Mouse (Mus musculus) limb, embryonic 14.5 days (tissue): ENCODE data around the gene Fam114a2. TPM values are rescaled to one million over a fixed set of nuclear protein-coding genes. Genes with fewer than 3 reads are reported as not detected.
A peak's percentile ranks its signal among the peaks of the same experiment; 100 is the strongest.
"Not testable (repeated sequence)": the region's sequence is repeated elsewhere in the genome, so short reads cannot be mapped to it uniquely, and the experiment has no call there.

Experiments used
- ATAC-seq: fragments of 200-750 bp; cut with Nextera tagmentation; 2 replicates; pipeline ENCODE4 v1.8.0; 2017; ENCODE audit warnings: low read depth, moderate number of reproducible peaks, moderate TSS enrichment; ENCODE audit not compliant: low FRiP score
- DNase-seq: peaks from one replicate; pipeline ENCODE4 v3.0.0-alpha.2; 2015; ENCODE audit warnings: low spot score
- H3K27ac ChIP-seq: fragments of 300-500 bp; sonication (generic); replicated peaks from 2 replicates; pipeline ENCODE4 v1.5.1; 2014; ENCODE audit warnings: low read depth, mild to moderate bottlenecking, low read length, moderate library complexity, mixed read lengths
- H3K27me3 ChIP-seq: fragments of 300-500 bp; sonication (generic); 2 replicates; pipeline ENCODE4 v1.6.1; 2014; ENCODE audit warnings: low read length, mixed read lengths; ENCODE audit not compliant: control insufficient read depth, insufficient read depth
- H3K36me3 ChIP-seq: fragments of 300-500 bp; sonication (generic); 2 replicates; pipeline ENCODE4 v1.6.1; 2014; ENCODE audit warnings: mild to moderate bottlenecking, low read length, moderate library complexity, mixed read lengths; ENCODE audit not compliant: control insufficient read depth, insufficient read depth
- H3K4me1 ChIP-seq: fragments of 300-500 bp; sonication (generic); 2 replicates; pipeline ENCODE4 v1.6.1; 2014; ENCODE audit warnings: antibody characterized with exemption, low read length, mixed read lengths; ENCODE audit not compliant: control insufficient read depth, insufficient read depth
- H3K4me2 ChIP-seq: fragments of 300-500 bp; sonication (generic); replicated peaks from 2 replicates; pipeline ENCODE4 v1.6.1; 2014; ENCODE audit warnings: low read depth, mild to moderate bottlenecking, low read length, moderate library complexity; ENCODE audit not compliant: severe bottlenecking
- H3K4me3 ChIP-seq: fragments of 300-500 bp; sonication (generic); replicated peaks from 2 replicates; pipeline ENCODE4 v1.5.1; 2014; ENCODE audit warnings: low read length
- H3K9ac ChIP-seq: fragments of 300-500 bp; sonication (generic); 2 replicates; pipeline ENCODE4 v1.6.1; 2014; ENCODE audit warnings: mild to moderate bottlenecking, low read depth, low read length, moderate library complexity; ENCODE audit not compliant: severe bottlenecking
- H3K9me3 ChIP-seq: fragments of 300-500 bp; sonication (generic); 2 replicates; pipeline ENCODE4 v1.6.1; 2016; ENCODE audit warnings: low read length; ENCODE audit not compliant: control insufficient read depth
- POLR2A ChIP-seq: fragments of 200-500 bp; IDR thresholded peaks from 2 replicates; pipeline ENCODE4 v1.8.0; 2012; ENCODE audit warnings: inconsistent platforms, mild to moderate bottlenecking, moderate library complexity, borderline replicate concordance; ENCODE audit not compliant: insufficient read depth, insufficient read length; ENCODE audit errors: extremely low read depth
- WGBS: fragments of 180-500 bp; shearing (Covaris S2); extraction: QIAGEN DNeasy Blood & Tissue Kit; methylation state at CpG from one replicate; pipeline ENCODE4 v1.1.7; 2014; 5-methylcytosine and 5-hydroxymethylcytosine counted together
- polyA plus RNA-seq, 2 experiments: library from polyadenylated mRNA; depleted of rRNA in 1 of 2; stranded (reverse) in 1 of 2; unstranded in 1 of 2; fragments of >200 nt; fragmentation: Nextera tagmentation in 1 of 2; extraction: Ambion mirVana in 1 of 2; gene quantifications; 2 replicates each; pipeline versions ENCODE4 v1.2.1 to v1.2.3; 2012 to 2014

The Fam114a2 gene
- polyA plus RNA-seq (2012; rRNA removed) = 57.3 and 61.8 TPM in 2 replicates
- polyA plus RNA-seq (2014; fragmentation: Nextera tagmentation; extraction: Ambion mirVana) = 50.7 and 53.2 TPM in 2 replicates

- WGBS = under 1% methylated on average over 55 of the region's 59 CpGs
- H3K9ac ChIP-seq = peak within 1 kb of the TSS; percentile 84
- peak within 1 kb of the TSS; percentile 82 for H3K27ac ChIP-seq
- peak; percentile 21; the same call in 1 of the 2 replicates for TF ChIP-seq POLR2A
- peak within 1 kb of the TSS; percentile 89 for H3K4me3 ChIP-seq
- H3K9me3 ChIP-seq = no peaks in the 10 kb centered on the region
- ATAC-seq (peak; percentile 96), DNase-seq (peak; percentile 88)
- H3K36me3 ChIP-seq = peaks cover 20% of the 10 kb centered on the region
- no peaks in the 10 kb centered on the region for H3K27me3 ChIP-seq
- H3K4me1 ChIP-seq = peaks cover 7% of the 10 kb centered on the region; the same call in 1 of the 2 replicates
- peak within 1 kb of the TSS; percentile 53 for H3K4me2 ChIP-seq
Observed at GRCm38 (mm10) chr11:57518091-57518750, at the start of gene Fam114a2, which contains the start of gene Mfap3. TSS of gene Fam114a2 (minus strand) at chr11:57518617. TSS of gene Mfap3 (plus strand) at chr11:57518664.

DNA sequence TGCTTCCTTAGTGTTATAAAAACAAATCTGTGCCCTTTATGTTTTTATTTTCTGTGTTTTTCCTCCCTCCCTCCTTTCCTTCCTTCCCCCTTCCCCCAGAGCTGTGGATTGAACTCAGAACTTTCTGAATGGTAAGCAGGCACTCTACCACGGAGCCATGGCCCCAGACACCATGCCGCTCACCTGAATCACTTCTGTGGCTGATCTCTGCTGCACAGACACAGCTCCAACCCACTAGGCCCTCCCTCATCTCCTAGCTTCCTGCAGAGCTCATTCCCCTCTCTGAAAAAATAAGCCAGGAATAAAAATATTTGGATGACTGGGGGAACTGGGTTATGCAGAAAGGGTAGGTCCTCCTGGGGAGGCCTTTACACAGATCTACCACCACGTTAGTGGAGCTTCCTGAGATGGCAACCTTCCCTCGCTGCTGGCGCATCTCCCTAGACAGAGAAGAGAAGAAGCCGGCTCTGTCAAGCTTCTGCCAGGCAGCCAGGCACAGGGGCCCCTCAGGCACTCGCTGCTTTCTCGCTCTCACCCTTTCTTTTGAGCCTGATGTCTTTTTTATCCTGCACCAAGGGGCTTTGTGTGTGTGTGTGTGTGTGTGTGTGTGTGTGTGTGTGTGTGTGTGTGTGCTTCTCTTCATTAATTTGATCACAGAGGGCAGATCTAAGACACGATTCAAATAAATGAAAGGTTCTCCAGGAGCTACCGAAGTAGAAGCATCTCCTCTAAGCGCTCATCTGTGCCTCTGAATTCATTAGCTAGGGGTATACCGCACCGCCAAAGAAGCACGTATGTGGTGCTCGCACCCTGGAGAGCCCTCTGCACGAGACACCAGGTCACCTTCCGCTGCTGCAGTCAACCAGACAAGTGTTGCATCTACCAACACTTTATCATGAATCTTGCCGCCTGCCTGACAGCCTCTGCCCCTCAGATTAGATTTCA lies 47.9 kb upstream of the Fam114a2 start:
- no peak for TF ChIP-seq POLR2A
- ATAC-seq (no peak), DNase-seq (no peak)
- no peak overlapping the region for H3K27ac ChIP-seq
- no peak overlapping the region for H3K4me3 ChIP-seq
- H3K4me2 ChIP-seq = no peak overlapping the region
- WGBS = 35% methylated on average over 17 of the region's 18 CpGs
- no peaks in the 10 kb centered on the region for H3K36me3 ChIP-seq
- no peaks in the 10 kb centered on the region for H3K9me3 ChIP-seq
- no peaks in the 10 kb centered on the region for H3K27me3 ChIP-seq
- no peaks in the 10 kb centered on the region; the same call in none of the 2 replicates for H3K4me1 ChIP-seq
- H3K9ac ChIP-seq = no peak overlapping the region

- Histone ChIP-seq H3K4me1 (no peaks in the 10 kb centered on the region; the same call in none of the 2 replicates), H3K36me3 (no peaks in the 10 kb centered on the region), H3K9ac (no peak overlapping the region), H3K9me3 (no peaks in the 10 kb centered on the region), H3K27ac (no peak overlapping the region), H3K4me3 (no peak overlapping the region), H3K4me2 (no peak overlapping the region), H3K27me3 (no peaks in the 10 kb centered on the region)
- ATAC-seq = no peak
- peak; percentile 28 for DNase-seq
- 51% methylated on average over 12 of the region's 12 CpGs for WGBS
- no peak for TF ChIP-seq POLR2A
Observed at GRCm38 (mm10) chr11:57564564-57564963, 46.1 kb upstream of the Fam114a2 start.

DNA sequence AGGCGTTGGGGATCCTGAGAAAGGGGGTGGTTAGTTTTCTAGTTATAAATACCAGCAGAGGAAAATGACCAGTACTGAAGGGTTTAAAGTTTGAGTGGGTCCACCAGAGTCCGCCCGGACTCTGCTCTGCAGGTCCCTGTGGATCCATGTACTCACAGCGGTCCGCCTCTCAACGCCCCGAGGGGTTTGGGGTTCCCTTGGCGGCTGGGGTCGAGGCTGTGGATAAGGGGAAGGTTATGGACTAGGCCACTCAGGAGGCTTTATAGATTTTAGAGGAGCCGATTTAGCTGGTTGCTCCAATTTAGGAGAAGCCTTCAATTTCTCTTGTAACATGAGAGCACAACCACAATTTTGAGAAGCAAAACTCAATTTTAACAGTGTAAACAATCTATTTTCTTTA lies 39.5 kb upstream of the Fam114a2 start:
- not testable (repeated sequence) for H3K4me2 ChIP-seq, DNase-seq, H3K9ac ChIP-seq, H3K4me1 ChIP-seq, H3K27me3 ChIP-seq, H3K27ac ChIP-seq, H3K9me3 ChIP-seq, H3K4me3 ChIP-seq, H3K36me3 ChIP-seq, ATAC-seq
- 79% methylated on average over 9 of the region's 10 CpGs for WGBS

- Histone ChIP-seq H3K27ac (no peak overlapping the region), H3K4me1 (peaks cover 8% of the 10 kb centered on the region; the same call in 1 of the 2 replicates), H3K27me3 (no peaks in the 10 kb centered on the region), H3K36me3 (no peaks in the 10 kb centered on the region), H3K4me3 (no peak overlapping the region), H3K9ac (no peak overlapping the region), H3K4me2 (no peak overlapping the region), H3K9me3 (no peaks in the 10 kb centered on the region)
- no peak for DNase-seq
- 68% methylated on average over 9 of the region's 9 CpGs for WGBS
- no peak for TF ChIP-seq POLR2A
- ATAC-seq = no peak
Observed at GRCm38 (mm10) chr11:57553015-57553780, 34.8 kb upstream of the Fam114a2 start.
